Mouse (Mus musculus): ENCODE results near the gene Il18. TPM values are rescaled to one million over a fixed set of nuclear protein-coding genes. Genes with fewer than 3 reads are reported as not detected.

The Il18 gene
- 5.7 and 5.9 TPM in 2 replicates for polyA plus RNA-seq (2015; fragmentation: Nextera tagmentation; extraction: Ambion mirVana)

GRCm38 (mm10) chr9:50554241-50555093 is at the start of gene Il18:
TSS of gene Il18 (plus strand) at chr9:50554827.
- no peaks in the 10 kb centered on the region for H3K9me3 ChIP-seq (replicated peaks)
- H3K27me3 ChIP-seq, result no peaks in the 10 kb centered on the region
- no peak within 1 kb of the TSS for H3K4me2 ChIP-seq
- H3K36me3 ChIP-seq, result no peaks in the 10 kb centered on the region
- H3K4me1 ChIP-seq (replicated peaks), result 0 out of 2 replicates have a peak, but pooled peaks cover 4% of the 10 kb centered on the region
- H3K4me3 ChIP-seq (replicated peaks), result no peak within 1 kb of the TSS
- no peak within 1 kb of the TSS for H3K27ac ChIP-seq
- 34% methylated on average over 12 of the region's 12 CpGs for WGBS (ENCODE audit: insufficient replicate concordance)
- no peak for DNase-seq
- H3K9ac ChIP-seq, result no peak within 1 kb of the TSS
- ATAC-seq (ENCODE audit: low read depth), result no peak

GRCm38 (mm10) chr9:50505405-50505804 is 49.2 kb upstream of the Il18 start:
- Histone ChIP-seq H3K27ac (no peak overlapping the region), H3K9me3 (replicated peaks) (no peaks in the 10 kb centered on the region), H3K4me3 (replicated peaks) (no peak overlapping the region), H3K36me3 (no peaks in the 10 kb centered on the region), H3K27me3 (no peaks in the 10 kb centered on the region), H3K4me2 (no peak overlapping the region), H3K4me1 (replicated peaks) (peaks cover 9% of the 10 kb centered on the region), H3K9ac (no peak overlapping the region)
- 42% methylated on average over 6 of the region's 6 CpGs for WGBS (ENCODE audit: insufficient replicate concordance)
- DNase-seq (no peak), ATAC-seq (ENCODE audit: low read depth) (0 out of 2 replicates have a peak, but pooled peaks have one; percentile 40)

- Histone ChIP-seq H3K9ac (no peak overlapping the region), H3K4me3 (replicated peaks) (no peak overlapping the region), H3K9me3 (replicated peaks) (no peaks in the 10 kb centered on the region), H3K36me3 (no peaks in the 10 kb centered on the region), H3K4me2 (no peak overlapping the region), H3K4me1 (replicated peaks) (no peaks in the 10 kb centered on the region; the same call in 1 of the 2 replicates), H3K27me3 (no peaks in the 10 kb centered on the region), H3K27ac (no peak overlapping the region)
- WGBS (ENCODE audit: insufficient replicate concordance), result 35% methylated on average over 7 of the region's 7 CpGs
- DNase-seq, result no peak
- ATAC-seq (ENCODE audit: low read depth), result no peak
Measured at GRCm38 (mm10) chr9:50507570-50507969, 47.1 kb upstream of the Il18 start.

- Histone ChIP-seq H3K36me3 (no peaks in the 10 kb centered on the region), H3K9ac (no peak overlapping the region), H3K4me2 (no peak overlapping the region), H3K27ac (no peak overlapping the region), H3K27me3 (no peaks in the 10 kb centered on the region), H3K9me3 (replicated peaks) (no peaks in the 10 kb centered on the region), H3K4me3 (replicated peaks) (no peak overlapping the region), H3K4me1 (replicated peaks) (no peaks in the 10 kb centered on the region)
- ATAC-seq (ENCODE audit: low read depth), result no peak
- DNase-seq, result no peak
- 43% methylated on average over 5 of the region's 5 CpGs for WGBS (ENCODE audit: insufficient replicate concordance)
Measured at GRCm38 (mm10) chr9:50515462-50515861, 39.2 kb upstream of the Il18 start.

GRCm38 (mm10) chr9:50518781-50519180 is 35.8 kb upstream of the Il18 start:
- H3K4me3 ChIP-seq (replicated peaks), result no peak overlapping the region
- H3K36me3 ChIP-seq, result 0 out of 2 replicates have a peak, but pooled peaks cover 2% of the 10 kb centered on the region
- no peaks in the 10 kb centered on the region for H3K9me3 ChIP-seq (replicated peaks)
- ATAC-seq (ENCODE audit: low read depth) (no peak), DNase-seq (no peak)
- no peak overlapping the region for H3K4me2 ChIP-seq
- H3K4me1 ChIP-seq (replicated peaks), result no peaks in the 10 kb centered on the region
- no peak overlapping the region for H3K27ac ChIP-seq
- 10% methylated on average over 2 of the region's 2 CpGs for WGBS (ENCODE audit: insufficient replicate concordance)
- no peak overlapping the region for H3K9ac ChIP-seq
- no peaks in the 10 kb centered on the region for H3K27me3 ChIP-seq

- WGBS (ENCODE audit: insufficient replicate concordance), result 33% methylated on average over 6 of the region's 6 CpGs
Measured at GRCm38 (mm10) chr9:50520748-50521147, 33.9 kb upstream of the Il18 start.

GRCm38 (mm10) chr9:50521562-50521961 is 33.1 kb upstream of the Il18 start:
- 32% methylated on average over 2 of the region's 2 CpGs for WGBS (ENCODE audit: insufficient replicate concordance)

More at GRCm38 (mm10) chr9:50520748-50521147, 33.9 kb upstream of the Il18 start:
- ATAC-seq (ENCODE audit: low read depth) (no peak), DNase-seq (no peak)
- Histone ChIP-seq H3K27me3 (no peaks in the 10 kb centered on the region), H3K4me3 (replicated peaks) (no peak overlapping the region), H3K36me3 (peaks cover 13% of the 10 kb centered on the region), H3K4me2 (no peak overlapping the region), H3K9ac (no peak overlapping the region), H3K27ac (no peak overlapping the region), H3K4me1 (replicated peaks) (no peaks in the 10 kb centered on the region), H3K9me3 (replicated peaks) (no peaks in the 10 kb centered on the region)

GRCm38 (mm10) chr9:50522574-50522973 is 32.1 kb upstream of the Il18 start:
- Histone ChIP-seq H3K27me3 (no peaks in the 10 kb centered on the region), H3K4me1 (replicated peaks) (peaks cover 11% of the 10 kb centered on the region), H3K27ac (no peak overlapping the region), H3K36me3 (peaks cover 13% of the 10 kb centered on the region), H3K4me2 (no peak overlapping the region), H3K9ac (no peak overlapping the region), H3K4me3 (replicated peaks) (no peak overlapping the region), H3K9me3 (replicated peaks) (no peaks in the 10 kb centered on the region)
- no peak for DNase-seq
- 59% methylated on average over 5 of the region's 5 CpGs for WGBS (ENCODE audit: insufficient replicate concordance)
- no peak for ATAC-seq (ENCODE audit: low read depth)

More at GRCm38 (mm10) chr9:50521562-50521961, 33.1 kb upstream of the Il18 start:
- H3K9ac ChIP-seq, result no peak overlapping the region
- H3K27ac ChIP-seq, result no peak overlapping the region
- ATAC-seq (ENCODE audit: low read depth), result no peak
- H3K9me3 ChIP-seq (replicated peaks), result no peaks in the 10 kb centered on the region
- H3K27me3 ChIP-seq, result no peaks in the 10 kb centered on the region
- peaks cover under 1% of the 10 kb centered on the region for H3K4me1 ChIP-seq (replicated peaks)
- H3K36me3 ChIP-seq, result peaks cover 13% of the 10 kb centered on the region
- no peak overlapping the region for H3K4me3 ChIP-seq (replicated peaks)
- no peak overlapping the region for H3K4me2 ChIP-seq
- no peak for DNase-seq

- Histone ChIP-seq H3K27ac (no peak overlapping the region), H3K36me3 (peaks cover 13% of the 10 kb centered on the region), H3K9ac (no peak overlapping the region), H3K9me3 (replicated peaks) (no peaks in the 10 kb centered on the region), H3K4me1 (replicated peaks) (peaks cover 17% of the 10 kb centered on the region), H3K4me2 (no peak overlapping the region), H3K27me3 (no peaks in the 10 kb centered on the region), H3K4me3 (replicated peaks) (no peak overlapping the region)
- DNase-seq, result no peak
- ATAC-seq (ENCODE audit: low read depth), result no peak
- 77% methylated on average over 5 of the region's 5 CpGs for WGBS (ENCODE audit: insufficient replicate concordance)
Measured at GRCm38 (mm10) chr9:50524936-50525335, 29.7 kb upstream of the Il18 start.

GRCm38 (mm10) chr9:50525585-50525984 is 29.0 kb upstream of the Il18 start:
- 66% methylated on average over 5 of the region's 5 CpGs for WGBS (ENCODE audit: insufficient replicate concordance)
- Histone ChIP-seq H3K9ac (no peak overlapping the region), H3K27ac (no peak overlapping the region), H3K4me3 (replicated peaks) (no peak overlapping the region), H3K4me2 (no peak overlapping the region), H3K4me1 (replicated peaks) (peaks cover 17% of the 10 kb centered on the region), H3K9me3 (replicated peaks) (no peaks in the 10 kb centered on the region), H3K27me3 (no peaks in the 10 kb centered on the region), H3K36me3 (peaks cover 13% of the 10 kb centered on the region)
- ATAC-seq (ENCODE audit: low read depth) (no peak), DNase-seq (no peak)

GRCm38 (mm10) chr9:50527860-50528259 is 26.8 kb upstream of the Il18 start:
- H3K4me2 ChIP-seq, result peak overlapping the region; percentile 85
- 30% methylated on average over 7 of the region's 7 CpGs for WGBS (ENCODE audit: insufficient replicate concordance)
- peak overlapping the region; percentile 76 for H3K9ac ChIP-seq
- H3K4me3 ChIP-seq (replicated peaks), result peak overlapping the region; percentile 74
- peaks cover 17% of the 10 kb centered on the region for H3K4me1 ChIP-seq (replicated peaks)
- ATAC-seq (ENCODE audit: low read depth) (no peak), DNase-seq (no peak)
- no peaks in the 10 kb centered on the region for H3K9me3 ChIP-seq (replicated peaks)
- 0 out of 2 replicates have a peak overlapping the region, but pooled peaks have one; percentile 24 for H3K27ac ChIP-seq
- no peaks in the 10 kb centered on the region for H3K27me3 ChIP-seq
- peaks cover 10% of the 10 kb centered on the region for H3K36me3 ChIP-seq

Data from liver, embryonic 13.5 days (tissue).